Mouse (Mus musculus): ENCODE results near the gene Grin2a. TPM values are rescaled to one million over a fixed set of nuclear protein-coding genes. Genes with fewer than 3 reads are reported as not detected.

Grin2a gene
- total and polyA plus RNA-seq, 2 experiments from 2014 or later = 6.1 to 10.5 TPM

DNA sequence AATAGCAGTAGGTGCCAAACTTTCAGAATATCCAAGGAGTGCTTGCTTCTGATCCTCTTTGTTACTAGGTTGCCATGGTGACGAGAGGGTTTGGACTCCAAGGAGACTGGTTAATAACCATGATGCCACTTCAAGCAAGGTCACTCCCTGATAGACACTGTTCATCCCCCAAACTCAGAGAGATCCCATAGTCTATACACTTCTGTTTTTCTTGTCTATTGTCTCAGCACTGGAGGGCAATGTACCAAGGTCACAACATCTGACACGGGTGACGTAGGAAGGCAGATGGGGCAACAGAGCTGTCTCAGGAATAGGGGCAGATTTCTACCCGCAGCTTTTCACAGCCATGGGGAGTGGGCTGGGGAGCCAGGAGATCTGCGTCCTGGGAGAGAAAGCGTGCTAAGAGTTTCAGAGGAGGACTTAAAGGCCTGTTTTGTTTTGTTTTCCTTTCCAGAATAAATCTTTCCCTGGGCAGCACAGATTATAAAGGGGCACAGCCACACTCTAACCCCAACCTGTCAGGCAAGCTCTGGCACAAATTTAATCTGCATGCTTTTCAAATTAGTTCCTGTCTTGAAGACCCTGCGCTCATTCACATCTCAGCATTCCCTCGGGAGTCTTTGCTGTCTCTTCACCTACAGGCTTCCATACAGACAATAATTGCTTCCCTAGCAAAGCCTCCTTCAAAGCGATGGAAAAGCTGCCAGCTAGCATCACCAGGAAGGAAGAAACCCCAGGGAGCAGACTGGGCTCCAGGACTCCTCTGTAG is 461.6 kb downstream of the Grin2a start:
- H3K9ac ChIP-seq (replicated peaks; ENCODE audit: low read length, poor library complexity, severe bottlenecking) = no peak overlapping the region
- no peak for TF ChIP-seq CTCF (IDR thresholded peaks at IDR 0.05)
- H3K4me2 ChIP-seq (ENCODE audit: low read depth, low read length, poor library complexity, severe bottlenecking) = no peak overlapping the region
- H3K27me3 ChIP-seq (ENCODE audit: insufficient read depth, low read length) = no peaks in the 10 kb centered on the region
- 12% methylated on average over 9 of the region's 9 CpGs for WGBS
- DNase-seq (ENCODE audit: low spot score) (peak; percentile 73), ATAC-seq (ENCODE audit: low FRiP score) (0 out of 2 replicates have a peak, but pooled peaks have one; percentile 56)
- H3K27ac ChIP-seq (ENCODE audit: low read depth, low read length) = no peak overlapping the region
- no peak overlapping the region for H3K4me3 ChIP-seq (ENCODE audit: low read depth, low read length)
- no peaks in the 10 kb centered on the region for H3K36me3 ChIP-seq (ENCODE audit: insufficient read depth, low read length)
- H3K4me1 ChIP-seq (ENCODE audit: insufficient read depth, low read length) = peaks cover 8% of the 10 kb centered on the region; the same call in 1 of the 2 replicates
- H3K9me3 ChIP-seq (ENCODE audit: low read length) = no peaks in the 10 kb centered on the region

DNA sequence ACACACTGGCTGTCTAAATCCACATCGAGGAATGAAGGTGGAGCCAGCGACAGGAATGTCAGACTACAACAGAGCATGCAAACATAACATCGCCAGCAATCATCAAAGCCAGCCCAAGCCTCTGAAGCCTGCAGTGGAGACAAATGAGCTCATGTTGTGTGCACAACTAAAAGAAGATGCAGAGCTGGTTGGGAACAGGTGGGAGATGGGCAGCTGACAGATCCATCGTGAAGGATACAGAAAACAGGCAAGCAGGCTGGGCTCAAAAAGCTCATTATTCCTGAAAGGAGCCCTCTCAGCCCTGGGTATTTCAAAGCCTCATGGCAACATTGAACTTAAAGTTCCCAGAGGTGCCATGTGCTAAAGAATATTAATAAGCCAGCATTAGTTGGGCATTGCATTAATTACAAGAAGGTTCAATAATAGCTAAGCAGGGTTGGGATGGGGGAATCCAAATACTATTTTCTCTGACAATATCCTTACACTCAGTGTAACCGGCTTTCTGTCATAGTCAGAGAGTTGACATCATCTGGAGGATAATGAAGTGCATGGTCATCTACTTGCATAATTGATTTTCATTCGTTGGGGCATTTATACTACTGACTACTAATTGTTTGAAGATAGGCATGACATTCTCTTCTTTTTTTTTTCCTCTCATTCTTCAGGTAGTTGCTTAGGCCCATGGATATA is 462.4 kb downstream of the Grin2a start:
- WGBS = 25% methylated on average over 6 of the region's 6 CpGs
- ATAC-seq (ENCODE audit: low FRiP score) = no peak

DNA sequence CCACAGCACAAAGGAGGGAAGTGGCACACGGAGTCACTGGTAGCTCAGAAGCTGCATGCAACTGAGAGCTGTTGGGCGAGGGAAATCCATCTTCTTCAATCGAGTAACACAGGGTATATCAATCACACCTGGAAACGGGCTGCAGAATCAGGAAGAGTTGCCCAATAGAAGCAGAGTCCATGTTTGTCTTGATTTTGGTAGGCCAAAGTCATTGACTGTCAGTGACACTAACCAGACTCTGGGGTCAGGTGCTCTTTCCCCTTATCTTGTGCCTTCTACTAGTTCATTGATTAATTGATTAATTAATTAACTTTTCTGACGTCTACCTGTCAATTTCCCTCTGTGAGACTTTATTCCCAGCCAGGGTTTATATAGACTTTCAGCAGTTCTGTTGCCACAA is 468.1 kb downstream of the Grin2a start:
- Histone ChIP-seq H3K27ac (ENCODE audit: low read depth, low read length) (no peak overlapping the region), H3K4me1 (ENCODE audit: insufficient read depth, low read length) (no peaks in the 10 kb centered on the region), H3K36me3 (ENCODE audit: insufficient read depth, low read length) (no peaks in the 10 kb centered on the region), H3K27me3 (ENCODE audit: insufficient read depth, low read length) (no peaks in the 10 kb centered on the region), H3K9ac (replicated peaks; ENCODE audit: low read length, poor library complexity, severe bottlenecking) (no peak overlapping the region), H3K4me3 (ENCODE audit: low read depth, low read length) (no peak overlapping the region), H3K4me2 (ENCODE audit: low read depth, low read length, poor library complexity, severe bottlenecking) (no peak overlapping the region), H3K9me3 (ENCODE audit: low read length) (no peaks in the 10 kb centered on the region)
- TF ChIP-seq CTCF (IDR thresholded peaks at IDR 0.05) = no peak
- ATAC-seq (ENCODE audit: low FRiP score) (no peak), DNase-seq (ENCODE audit: low spot score) (no peak)
- 85% methylated on average over 5 of the region's 5 CpGs for WGBS

More for the DNA sequence above, 462.4 kb downstream of the Grin2a start:
- Histone ChIP-seq H3K36me3 (ENCODE audit: insufficient read depth, low read length) (no peaks in the 10 kb centered on the region), H3K4me1 (ENCODE audit: insufficient read depth, low read length) (peaks cover 8% of the 10 kb centered on the region; the same call in 1 of the 2 replicates), H3K4me3 (ENCODE audit: low read depth, low read length) (no peak overlapping the region), H3K27ac (ENCODE audit: low read depth, low read length) (no peak overlapping the region), H3K4me2 (ENCODE audit: low read depth, low read length, poor library complexity, severe bottlenecking) (no peak overlapping the region), H3K27me3 (ENCODE audit: insufficient read depth, low read length) (no peaks in the 10 kb centered on the region), H3K9me3 (ENCODE audit: low read length) (no peaks in the 10 kb centered on the region), H3K9ac (replicated peaks; ENCODE audit: low read length, poor library complexity, severe bottlenecking) (no peak overlapping the region)
- DNase-seq (ENCODE audit: low spot score) = no peak
- TF ChIP-seq CTCF (IDR thresholded peaks at IDR 0.05) = no peak

DNA sequence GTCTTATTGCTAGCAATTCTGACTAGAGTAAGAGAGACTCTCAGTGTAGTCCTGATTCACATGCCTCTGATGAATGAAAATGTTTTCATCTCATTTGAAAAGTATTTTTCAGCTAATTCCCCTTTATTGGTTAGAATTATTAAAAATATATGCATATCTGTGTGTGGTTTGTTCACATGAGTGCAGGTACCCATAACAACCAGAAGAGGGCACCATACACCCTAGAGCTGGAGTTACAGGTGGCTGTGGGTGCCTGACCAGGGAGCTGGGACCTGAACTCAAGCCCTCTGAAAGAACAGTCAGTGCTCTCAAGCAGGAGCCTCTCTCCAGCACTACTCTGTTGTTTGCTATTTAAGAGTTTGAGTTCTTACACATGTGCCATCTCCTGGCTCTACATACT is 472.0 kb downstream of the Grin2a start:
- Histone ChIP-seq H3K27me3 (ENCODE audit: insufficient read depth, low read length) (no peaks in the 10 kb centered on the region), H3K36me3 (ENCODE audit: insufficient read depth, low read length) (no peaks in the 10 kb centered on the region), H3K4me1 (ENCODE audit: insufficient read depth, low read length) (no peaks in the 10 kb centered on the region), H3K4me2 (ENCODE audit: low read depth, low read length, poor library complexity, severe bottlenecking) (no peak overlapping the region), H3K9me3 (ENCODE audit: low read length) (no peaks in the 10 kb centered on the region), H3K27ac (ENCODE audit: low read depth, low read length) (no peak overlapping the region), H3K9ac (replicated peaks; ENCODE audit: low read length, poor library complexity, severe bottlenecking) (no peak overlapping the region), H3K4me3 (ENCODE audit: low read depth, low read length) (no peak overlapping the region)
- DNase-seq (ENCODE audit: low spot score) = no peak
- no peak; the same call in 1 of the 2 replicates for TF ChIP-seq CTCF (IDR thresholded peaks at IDR 0.05)
- ATAC-seq (ENCODE audit: low FRiP score) = no peak

Other genes with a start within 250 kb of the Grin2a start
- gene Rpl39l, start 174.7 kb upstream of the Grin2a start, total RNA-seq (2014; rRNA removed) = not detected in 2 replicates
- gene Rpl39l, start 174.7 kb upstream of the Grin2a start, polyA plus RNA-seq (2015; fragmentation: Nextera tagmentation; extraction: Ambion mirVana) = 0.36 TPM in 1 of 2 replicates, not detected in the other
- gene Atf7ip2, start 197.2 kb upstream of the Grin2a start, total RNA-seq (2014; rRNA removed) = 0.05 TPM in 1 of 2 replicates, not detected in the other
- gene Atf7ip2, start 197.2 kb upstream of the Grin2a start, polyA plus RNA-seq (2015; fragmentation: Nextera tagmentation; extraction: Ambion mirVana) = 0.21 and 0.25 TPM in 2 replicates

Data from midbrain, postnatal 0 days (tissue).